Mouse (Mus musculus) heart, postnatal 36 days (tissue): ENCODE measurements at regions not wholly inside any gene's neighbourhood (a gene's known extent, or its start where the extent isn't known, plus 50 kb on each side); places are given as distances from the start of the nearest gene placed in this dataset.
A peak's percentile ranks its signal among the peaks of the same experiment; 100 is the strongest.

Experiments
- DNase-seq, 2 experiments: peaks; one replicate each; pipeline ENCODE4 v3.0.0; 2021 to 2022
- intact Hi-C: fragments of 180-260 bp; cut with DNase I; formaldehyde crosslinking; loops from one replicate; pipeline ENCODE4 v1.15.1; 2025

DNA sequence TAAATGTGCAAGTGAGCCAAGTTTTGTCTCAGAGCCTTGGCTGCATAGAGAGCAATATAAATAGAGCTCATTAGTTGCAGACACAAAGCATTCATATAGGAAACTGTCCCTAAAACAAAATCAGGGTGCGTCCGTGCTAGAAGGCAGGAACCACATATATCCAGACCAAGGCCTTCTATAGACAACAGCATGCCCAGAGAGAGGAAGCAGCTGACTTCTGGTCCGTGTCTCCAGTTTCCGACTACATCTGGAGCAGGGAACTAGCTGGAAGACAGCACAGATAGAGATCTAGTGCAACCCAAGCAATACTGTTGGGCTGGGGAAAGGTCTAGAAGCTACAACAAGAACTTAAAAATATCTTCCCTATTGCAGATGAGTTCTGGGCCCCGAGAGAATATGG is 121.0 kb downstream of the Gm12728 start:
- intact Hi-C loops, result loop anchor here (10.0 kb wide), 1 partner anchor 356 kb away; no protein-coding TSS in a partner anchor
- DNase-seq, result no peak

DNA sequence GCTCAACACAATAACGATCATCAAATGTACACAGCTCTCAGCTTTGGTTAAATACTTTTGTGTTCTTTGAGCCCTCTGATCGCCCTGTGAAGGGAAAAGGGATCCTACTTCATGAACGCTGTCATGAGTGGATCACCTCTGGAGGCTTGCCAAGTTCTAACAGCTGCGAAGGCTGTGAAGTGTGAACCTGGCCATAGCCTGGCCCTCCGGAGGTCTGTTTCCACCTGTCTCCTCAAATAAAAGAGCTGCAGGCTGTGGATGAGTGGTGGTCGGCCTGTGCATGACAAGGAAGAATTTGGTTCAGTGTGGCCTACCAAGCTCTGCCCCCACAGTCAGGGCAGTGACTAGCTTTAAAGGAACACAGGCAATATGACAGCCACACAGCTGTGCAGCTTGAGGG is 122.0 kb downstream of the Gm12728 start:
- intact Hi-C loops, result loop anchor here (10.0 kb wide), 1 partner anchor 357 kb away; no protein-coding TSS in a partner anchor
- no peak for DNase-seq

DNA sequence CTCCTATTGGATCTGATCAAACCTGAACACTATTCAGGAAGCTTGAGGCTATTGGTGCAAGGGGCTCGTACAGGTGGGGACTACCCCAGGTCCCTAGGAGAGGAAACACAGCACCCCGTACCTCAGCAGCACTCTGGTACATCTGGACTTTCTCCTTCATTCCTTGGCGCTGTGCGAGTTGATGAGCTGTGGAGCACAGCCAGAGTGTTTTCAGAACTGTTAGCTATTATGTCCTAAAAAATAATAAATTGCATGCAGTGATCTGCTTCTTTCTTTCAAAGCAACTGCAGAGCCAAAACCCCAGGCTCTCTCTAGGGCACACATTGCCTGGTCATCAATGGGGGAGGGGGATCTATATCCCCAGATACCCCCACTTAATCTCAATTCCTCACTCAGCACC is 122.6 kb downstream of the Gm12728 start:
- intact Hi-C loops, result loop anchor here (10.0 kb wide), 1 partner anchor 357 kb away; no protein-coding TSS in a partner anchor
- peak in 1 of 2 experiments; percentile 18 for DNase-seq

GRCm38 (mm10) chr4:105914996-105915395 is 125.3 kb downstream of the Gm12728 start:
- intact Hi-C loops, result loop anchor here (1.0 to 10.0 kb wide), 2 partner anchors 360 to 763 kb away; no protein-coding TSS in a partner anchor
- peak; percentile 31 to 32 for DNase-seq

- DNase-seq, result no peak
- intact Hi-C loops, result loop anchor here (10.0 kb wide), 1 partner anchor 361 kb away; no protein-coding TSS in a partner anchor
Observed at GRCm38 (mm10) chr4:105916229-105916628, 126.6 kb downstream of the Gm12728 start.

GRCm38 (mm10) chr4:105924781-105925382 is 135.2 kb downstream of the Gm12728 start:
- intact Hi-C loops, result no loop called here

GRCm38 (mm10) chr4:105925506-105925905 is 135.8 kb downstream of the Gm12728 start:
- intact Hi-C loops, result no loop called here
- DNase-seq, result no peak

More at GRCm38 (mm10) chr4:105924781-105925382, 135.2 kb downstream of the Gm12728 start:
- no peak for DNase-seq

- intact Hi-C loops, result no loop called here
- no peak for DNase-seq
Observed at GRCm38 (mm10) chr4:105929658-105930057, 140.0 kb downstream of the Gm12728 start.

DNA sequence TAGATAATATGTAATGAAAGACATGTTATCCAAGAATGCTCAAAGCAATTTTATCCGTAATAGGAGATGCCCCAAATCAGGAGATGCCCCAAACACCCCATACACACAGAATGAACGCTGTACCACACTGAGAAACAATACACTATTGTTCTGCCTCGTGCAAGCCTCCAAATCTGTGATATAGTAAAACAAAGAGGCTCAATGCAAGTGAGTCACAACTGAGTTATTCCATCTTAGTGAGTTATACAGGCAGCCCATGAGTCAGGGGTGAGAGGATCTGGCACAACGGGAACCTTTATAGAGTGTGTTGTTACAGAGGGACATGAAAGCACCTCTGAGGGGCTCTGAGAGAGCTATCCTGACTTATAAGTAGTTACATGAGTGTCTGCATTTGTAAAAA is 145.3 kb downstream of the Gm12728 start:
- no peak for DNase-seq
- intact Hi-C loops, result no loop called here

DNA sequence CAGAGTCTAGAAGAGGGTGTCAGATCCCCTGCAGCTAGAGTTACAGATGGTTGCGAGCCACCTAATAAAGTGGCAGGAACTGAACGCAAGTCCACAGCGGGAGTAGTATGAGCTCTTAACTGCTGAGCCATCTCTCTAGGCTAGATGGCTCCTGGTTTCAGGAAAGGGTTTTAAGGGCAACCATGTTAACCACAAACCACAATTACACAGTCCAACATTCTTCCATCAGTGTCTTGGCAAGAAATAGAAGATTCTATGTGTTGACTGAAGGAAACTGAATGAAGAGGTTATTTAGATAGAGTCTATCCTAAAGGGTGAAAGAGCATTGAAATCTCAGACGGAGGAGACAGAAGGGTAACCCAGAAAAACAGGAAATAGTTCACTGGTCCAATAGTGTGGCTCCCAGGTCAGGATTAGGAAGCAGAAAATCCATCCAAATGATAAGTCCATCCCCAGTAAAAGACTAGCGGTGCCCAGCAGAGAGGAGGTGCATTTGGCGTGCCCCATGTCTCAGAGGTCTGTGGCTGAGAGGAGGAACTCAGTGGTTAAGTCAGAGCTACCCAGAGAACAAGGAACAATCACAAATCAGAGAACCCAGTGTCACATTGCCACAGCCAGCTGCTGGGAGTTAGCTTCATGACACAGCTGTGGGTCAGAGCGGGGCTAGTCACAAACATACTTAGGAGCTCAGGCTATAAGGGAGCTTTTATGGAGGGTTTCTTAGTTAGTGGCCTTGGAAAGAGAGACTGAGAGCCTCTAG is 147.3 kb downstream of the Gm12728 start:
- intact Hi-C loops, result no loop called here
- no peak for DNase-seq

- intact Hi-C loops, result no loop called here
- no peak for DNase-seq
Observed at GRCm38 (mm10) chr4:105937587-105937986, 147.9 kb downstream of the Gm12728 start.

- intact Hi-C loops, result no loop called here
- no peak for DNase-seq
Observed at GRCm38 (mm10) chr4:105938886-105939285, 149.2 kb downstream of the Gm12728 start.

GRCm38 (mm10) chr4:105939636-105940199 is 150.0 kb downstream of the Gm12728 start:
- intact Hi-C loops, result loop anchor here (2.0 kb wide), 1 partner anchor 787 kb away; no protein-coding TSS in a partner anchor
- DNase-seq, result no peak

- no peak for DNase-seq
- intact Hi-C loops, result loop anchor here (2.0 kb wide), 1 partner anchor 788 kb away; no protein-coding TSS in a partner anchor
Observed at GRCm38 (mm10) chr4:105940891-105941290, 151.2 kb downstream of the Gm12728 start.

DNA sequence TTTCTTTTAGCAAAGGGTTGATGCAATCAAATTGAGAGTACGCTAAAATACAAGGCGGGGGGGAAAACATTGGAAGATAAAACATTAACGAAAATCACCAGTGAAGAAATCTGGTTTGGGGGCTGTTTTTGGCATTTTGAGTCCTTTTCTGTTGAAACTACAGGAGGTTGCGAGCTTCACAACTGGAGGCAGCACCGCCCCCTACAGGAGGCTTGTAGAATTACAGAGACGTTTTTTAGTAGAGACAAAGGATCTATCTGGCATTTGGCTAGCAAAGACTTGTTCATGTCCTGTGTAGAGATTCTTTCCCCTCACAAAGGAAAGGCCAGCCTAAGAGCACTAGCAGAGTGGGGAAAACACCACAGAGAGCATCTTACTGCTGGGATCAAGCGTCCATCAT is 152.1 kb downstream of the Gm12728 start:
- intact Hi-C loops, result loop anchor here (2.0 kb wide), 1 partner anchor 789 kb away; no protein-coding TSS in a partner anchor
- DNase-seq, result peak; percentile 56 to 60

DNA sequence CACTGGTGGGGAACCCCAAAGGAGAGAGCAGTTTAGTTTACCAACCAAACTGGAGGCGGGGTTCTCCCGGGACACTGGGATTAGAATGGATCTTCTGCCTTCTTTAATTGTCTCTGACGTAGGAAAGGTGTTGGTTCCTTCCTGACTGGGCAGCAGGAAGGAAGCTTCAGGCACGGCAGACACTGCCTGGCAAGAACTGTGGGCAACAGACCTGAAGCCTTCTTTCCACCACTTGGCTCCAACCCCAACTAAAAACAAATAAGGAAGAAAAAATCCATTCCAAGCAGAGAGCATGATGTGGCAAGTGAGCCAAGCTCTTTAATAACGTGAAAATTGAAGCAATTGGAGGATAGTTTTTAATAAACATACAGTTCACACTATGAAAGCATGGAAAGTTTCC is 155.3 kb downstream of the Gm12728 start:
- intact Hi-C loops, result no loop called here
- no peak for DNase-seq

DNA sequence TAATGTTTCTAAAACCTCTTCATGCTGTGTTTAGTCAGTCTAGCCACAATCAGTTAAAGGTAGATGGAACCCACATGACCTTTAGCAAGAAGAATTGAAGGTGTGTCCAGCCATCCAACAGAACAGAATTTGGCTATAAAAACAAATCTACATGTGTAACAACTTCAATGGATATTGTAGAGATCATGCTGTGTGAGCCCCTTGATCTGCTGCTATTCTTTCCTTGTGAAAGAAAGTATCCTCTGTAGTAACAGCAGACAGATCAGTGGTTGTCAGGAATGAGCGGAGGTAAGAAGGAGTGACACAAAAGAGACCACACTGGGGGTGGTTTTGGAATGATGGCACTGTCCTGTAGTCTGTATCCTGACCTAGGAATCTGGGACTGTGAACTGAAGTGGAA is 156.3 kb downstream of the Gm12728 start:
- no peak for DNase-seq
- intact Hi-C loops, result no loop called here

DNA sequence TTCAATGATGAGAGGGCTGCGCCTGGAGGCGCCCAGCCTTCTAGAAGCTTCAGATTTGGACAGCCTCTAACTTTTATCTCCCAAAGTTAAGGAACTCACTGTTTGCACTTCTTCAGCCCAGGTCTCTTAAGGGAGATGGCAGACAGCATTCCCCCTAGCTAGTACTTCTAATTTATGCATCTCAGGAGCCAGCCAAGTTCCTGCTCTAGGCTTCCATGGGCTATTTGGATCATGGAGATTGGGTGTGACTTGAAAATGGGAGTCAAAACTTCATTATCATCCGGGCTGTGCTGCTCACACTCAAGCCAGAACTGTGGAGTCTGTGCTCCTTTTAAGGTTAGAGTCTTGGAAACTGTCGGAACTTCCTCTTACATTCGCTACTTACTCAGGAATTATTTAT is 158.7 kb downstream of the Gm12728 start:
- peak in 1 of 2 experiments; percentile 9 for DNase-seq
- intact Hi-C loops, result no loop called here

GRCm38 (mm10) chr4:105952406-105952805 is 162.7 kb downstream of the Gm12728 start:
- intact Hi-C loops, result no loop called here
- DNase-seq, result no peak

DNA sequence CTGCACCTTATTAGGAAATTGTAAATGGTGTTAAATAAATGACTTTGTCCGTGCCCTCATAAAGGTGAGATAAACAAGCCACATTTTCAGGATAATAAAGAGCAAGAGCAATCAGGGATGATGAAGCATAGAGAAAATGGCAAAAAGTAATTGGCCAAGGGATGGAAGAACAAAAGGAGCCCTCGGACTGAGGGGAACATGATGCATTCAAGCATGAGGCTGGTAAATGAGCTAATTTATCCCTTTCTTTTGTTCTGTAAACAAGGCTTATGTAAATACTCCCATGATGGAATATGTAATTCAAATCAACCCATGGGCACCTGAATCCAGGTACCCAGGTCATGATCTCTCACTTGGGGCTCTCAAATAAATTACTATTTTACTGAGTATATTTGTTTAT is 166.8 kb downstream of the Gm12728 start:
- DNase-seq, result no peak
- intact Hi-C loops, result no loop called here

- DNase-seq, result no peak
- intact Hi-C loops, result no loop called here
Observed at GRCm38 (mm10) chr4:105958331-105958730, 168.7 kb downstream of the Gm12728 start.
